Mouse (Mus musculus) ZHBTc4 (cell line): ENCODE results near the gene Isy1.

Experiments used
- DNase-seq: peaks from one replicate; pipeline ENCODE4 v3.0.0-alpha.2; 2011; ENCODE audit warnings: low read depth, low spot score

Isy1 gene

DNA sequence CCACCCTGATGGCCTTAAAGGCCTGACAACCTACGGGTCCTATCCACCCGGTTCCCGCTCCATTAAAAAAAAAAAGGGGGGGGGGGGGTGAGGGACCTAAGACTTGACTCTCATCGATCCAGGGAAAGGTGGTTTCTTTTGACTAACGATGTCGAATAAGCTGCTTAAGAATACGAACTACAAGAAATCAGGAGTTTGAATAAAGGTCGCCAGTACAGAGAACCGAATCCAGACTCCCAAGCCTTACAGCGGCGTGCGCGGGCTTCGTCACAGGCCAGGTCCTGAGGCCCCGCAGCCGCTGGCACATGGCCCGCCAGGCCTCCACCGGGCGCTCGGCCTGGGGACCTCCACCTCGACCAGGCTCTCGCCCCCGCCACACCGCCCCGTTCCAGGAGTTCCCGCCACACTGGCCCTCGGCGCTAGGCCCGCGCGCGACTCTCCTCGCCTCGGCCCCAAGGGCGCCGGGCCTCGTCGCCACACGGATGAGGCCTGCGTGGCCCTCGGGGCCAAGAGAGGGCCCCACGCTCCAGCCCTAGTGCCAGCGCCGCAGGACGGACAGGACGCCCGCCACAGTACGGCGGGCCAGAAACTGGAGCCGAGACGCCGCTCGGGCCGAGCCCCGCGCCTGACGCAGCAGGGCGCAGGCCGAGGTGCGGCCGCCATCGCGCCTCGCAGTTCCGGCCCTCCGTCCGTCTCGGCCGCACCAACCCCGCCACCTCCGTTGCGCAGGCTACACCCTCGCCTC is 11.7 kb upstream of the Isy1 start:
- peak; percentile 68 for DNase-seq

DNA sequence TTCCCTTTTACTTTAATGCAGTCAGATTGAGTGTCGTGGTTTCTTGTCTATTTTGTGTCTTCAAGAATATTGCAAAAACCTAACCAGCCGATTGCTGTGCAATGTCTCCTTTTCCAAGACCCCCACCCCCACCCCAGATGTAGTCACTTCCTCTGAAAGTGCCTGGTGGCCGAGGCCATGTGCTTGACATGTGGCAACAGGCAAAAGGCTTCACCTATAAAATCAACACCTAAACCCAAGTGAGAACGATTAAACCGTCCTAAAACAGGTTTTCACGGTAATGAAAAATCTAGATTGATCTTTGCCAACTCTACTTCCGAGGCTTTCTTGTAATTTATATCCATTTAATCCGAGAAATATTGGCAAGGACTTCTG is 11.2 kb upstream of the Isy1 start:
- peak; percentile 71 for DNase-seq

GRCm38 (mm10) chr6:87846813-87847212 is 8.2 kb upstream of the Isy1 start:
- DNase-seq, result no peak

GRCm38 (mm10) chr6:87845031-87845695 is 6.6 kb upstream of the Isy1 start:
- DNase-seq, result no peak

- DNase-seq, result peak; percentile 77
Observed at GRCm38 (mm10) chr6:87842254-87842653, 3.7 kb upstream of the Isy1 start.

DNA sequence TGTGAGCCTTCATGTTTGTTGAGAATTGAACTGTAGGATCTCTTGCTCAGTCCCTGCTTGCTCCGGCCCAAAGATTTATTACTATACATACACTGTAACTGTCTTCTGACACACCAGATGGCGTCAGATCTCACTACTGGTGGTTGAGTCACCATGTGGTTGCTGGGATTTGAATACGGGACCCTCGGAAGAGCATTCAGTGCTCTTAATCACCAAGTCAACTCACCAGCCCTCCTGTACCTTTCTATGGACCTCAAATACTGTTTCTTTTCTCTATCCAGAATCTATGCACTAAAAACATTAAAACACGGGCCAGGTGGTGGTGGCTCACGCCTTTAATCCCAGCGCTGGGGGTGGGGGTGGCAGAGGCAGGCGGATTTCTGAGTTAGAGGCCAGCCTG is 3.0 kb upstream of the Isy1 start:
- no peak for DNase-seq

DNA sequence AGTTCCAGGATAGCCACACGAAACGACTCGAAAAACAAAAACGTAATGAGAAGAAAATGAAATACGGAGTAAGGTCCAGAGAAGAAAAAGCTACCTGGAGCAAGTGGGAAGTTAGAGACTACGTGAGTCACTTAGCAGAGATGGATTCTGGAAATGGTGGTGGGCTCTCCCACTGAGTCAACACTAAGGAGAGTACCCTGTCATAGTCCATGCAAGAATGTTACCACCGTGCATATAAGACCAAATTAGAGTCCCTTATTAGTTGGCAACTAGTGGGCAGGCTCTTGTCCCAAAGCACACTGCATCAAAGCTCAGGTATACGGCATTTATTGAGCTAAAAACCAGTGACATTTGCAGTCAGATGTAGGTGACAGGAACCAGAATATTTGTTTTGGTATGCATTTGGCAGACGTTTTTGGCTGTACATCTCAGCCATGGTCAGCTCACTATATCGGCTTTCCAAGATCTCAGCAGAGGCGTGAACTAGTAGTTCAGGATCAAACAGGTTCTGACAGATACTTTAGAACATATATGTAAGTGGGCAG is 1.3 kb upstream of the Isy1 start:
- no peak for DNase-seq

GRCm38 (mm10) chr6:87835695-87836094 is 2.9 kb downstream of the Isy1 start, which contains the start of gene Gm45140:
Gene Gm45140, minus strand, starts transcription at chr6:87835795.
- DNase-seq, result no peak

- no peak for DNase-seq
Observed at GRCm38 (mm10) chr6:87820366-87820765, 18.2 kb downstream of the Isy1 start.

DNA sequence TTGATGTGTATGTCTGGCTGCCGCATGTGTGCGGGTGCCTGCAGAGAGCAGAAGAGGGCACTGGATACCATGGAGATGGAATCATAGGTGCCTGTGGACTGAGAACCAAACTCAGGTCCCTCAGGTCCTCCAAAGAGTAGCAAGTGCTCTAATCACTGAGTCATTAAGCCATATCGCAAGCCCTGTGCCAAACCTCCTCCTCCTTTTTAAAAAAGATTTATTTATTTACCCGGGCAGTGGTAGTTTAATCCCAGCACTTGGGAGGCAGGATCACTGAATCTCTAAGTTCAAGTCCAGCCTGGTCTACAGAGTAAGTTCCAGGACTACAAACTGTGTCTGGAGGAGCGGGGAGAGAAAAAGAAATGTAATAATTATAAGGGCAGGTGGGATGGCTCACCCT is 24.1 kb downstream of the Isy1 start:
- DNase-seq, result no peak

- DNase-seq, result no peak
Observed at GRCm38 (mm10) chr6:87812656-87813055, 25.9 kb downstream of the Isy1 start.

GRCm38 (mm10) chr6:87811675-87812338 is 26.8 kb downstream of the Isy1 start, which contains the start of gene Rab43:
Gene Rab43, minus strand, starts transcription at chr6:87812164.
- DNase-seq, result peak; percentile 97

DNA sequence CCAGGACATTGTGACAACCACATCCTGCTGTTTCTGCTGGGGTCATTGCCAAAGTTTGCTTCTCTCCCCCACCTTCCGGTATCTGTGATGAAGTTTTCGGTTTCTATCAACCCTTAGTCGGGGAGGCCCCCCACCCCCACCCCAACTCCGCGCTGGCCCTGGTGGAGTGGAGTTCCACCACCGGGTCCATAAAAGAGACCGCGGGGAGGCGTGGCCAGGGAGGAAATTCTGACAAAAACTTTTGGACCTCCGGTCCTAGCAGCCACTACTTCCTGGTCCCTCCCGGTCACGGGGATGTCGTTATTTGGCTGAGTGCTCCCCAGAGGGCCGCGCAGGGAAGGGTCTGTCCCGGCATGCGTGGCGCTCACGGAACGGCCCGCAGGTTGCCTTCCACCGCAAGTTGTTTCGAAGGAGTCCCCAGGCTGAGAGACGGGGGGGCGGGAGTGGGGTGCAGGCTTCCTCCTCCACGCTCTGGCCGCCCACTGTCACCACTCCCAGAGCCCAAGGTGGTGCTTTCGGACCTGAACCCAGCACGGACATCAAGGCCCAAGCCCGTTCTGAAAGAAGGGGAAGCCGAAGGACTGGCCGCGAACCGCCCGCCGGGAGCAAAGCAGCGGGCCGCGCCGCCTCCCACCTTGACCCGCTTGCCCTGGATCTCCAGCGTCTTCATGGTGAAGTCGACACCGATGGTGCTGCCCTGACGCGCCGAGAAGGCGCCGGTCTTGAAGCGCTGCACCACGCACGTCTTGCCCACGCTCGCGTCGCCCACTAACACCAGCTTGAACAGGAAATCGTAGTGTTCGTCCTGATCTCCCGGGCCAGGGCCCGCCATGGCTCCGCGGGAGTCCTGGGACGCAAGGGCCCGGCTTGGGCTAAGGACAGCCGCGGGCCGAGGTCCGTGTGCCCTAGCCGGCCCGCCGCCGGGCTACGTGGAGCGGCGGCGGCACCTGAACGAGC is 27.6 kb downstream of the Isy1 start:
- DNase-seq, result peak; percentile 66

GRCm38 (mm10) chr6:87810311-87810710 is 28.3 kb downstream of the Isy1 start:
- DNase-seq, result no peak

DNA sequence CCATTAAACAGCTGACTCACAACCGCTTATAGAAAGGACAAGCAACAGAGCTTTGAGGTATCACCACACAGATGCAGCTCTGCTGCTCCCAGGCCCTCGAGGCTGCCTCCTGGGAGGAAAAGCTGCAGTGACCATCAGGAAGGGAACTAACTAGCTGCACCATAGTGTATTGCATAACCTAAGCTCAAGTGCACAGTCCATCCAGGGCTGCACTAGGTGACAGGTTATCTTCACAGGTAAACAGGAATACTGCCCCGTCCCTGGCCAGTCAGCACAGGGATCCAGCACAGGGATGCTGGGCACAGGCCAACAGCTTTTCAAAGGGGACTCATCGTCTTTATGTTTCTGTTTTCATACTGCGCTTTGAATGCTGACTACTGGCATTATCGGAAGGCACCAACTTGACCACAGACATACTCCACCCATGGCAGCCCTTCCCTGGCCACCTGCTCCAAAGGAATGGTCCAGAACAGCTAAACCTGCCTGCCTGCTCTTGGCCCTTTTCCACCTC is 28.9 kb downstream of the Isy1 start:
- no peak for DNase-seq

DNA sequence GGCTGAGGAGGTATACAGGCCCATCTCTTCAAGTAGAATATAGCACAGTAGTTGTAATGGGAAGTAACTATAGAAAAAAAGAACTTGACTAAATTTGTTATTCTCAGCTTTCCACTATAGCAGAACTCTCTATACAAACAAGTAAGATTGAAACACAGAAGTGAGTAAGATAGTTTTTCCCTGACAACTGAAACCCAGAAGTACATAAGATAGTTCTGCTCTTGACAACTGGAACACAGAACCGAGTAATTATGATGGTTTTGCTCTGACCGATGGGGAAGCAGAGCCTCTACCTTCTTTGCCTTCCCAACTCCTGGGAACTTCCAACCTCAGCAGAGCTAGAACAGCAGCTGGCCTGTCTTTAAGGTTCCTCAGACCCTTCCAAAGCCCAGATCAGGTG is 29.5 kb downstream of the Isy1 start:
- no peak for DNase-seq

- DNase-seq, result no peak
Observed at GRCm38 (mm10) chr6:87808521-87808920, 30.1 kb downstream of the Isy1 start.

DNA sequence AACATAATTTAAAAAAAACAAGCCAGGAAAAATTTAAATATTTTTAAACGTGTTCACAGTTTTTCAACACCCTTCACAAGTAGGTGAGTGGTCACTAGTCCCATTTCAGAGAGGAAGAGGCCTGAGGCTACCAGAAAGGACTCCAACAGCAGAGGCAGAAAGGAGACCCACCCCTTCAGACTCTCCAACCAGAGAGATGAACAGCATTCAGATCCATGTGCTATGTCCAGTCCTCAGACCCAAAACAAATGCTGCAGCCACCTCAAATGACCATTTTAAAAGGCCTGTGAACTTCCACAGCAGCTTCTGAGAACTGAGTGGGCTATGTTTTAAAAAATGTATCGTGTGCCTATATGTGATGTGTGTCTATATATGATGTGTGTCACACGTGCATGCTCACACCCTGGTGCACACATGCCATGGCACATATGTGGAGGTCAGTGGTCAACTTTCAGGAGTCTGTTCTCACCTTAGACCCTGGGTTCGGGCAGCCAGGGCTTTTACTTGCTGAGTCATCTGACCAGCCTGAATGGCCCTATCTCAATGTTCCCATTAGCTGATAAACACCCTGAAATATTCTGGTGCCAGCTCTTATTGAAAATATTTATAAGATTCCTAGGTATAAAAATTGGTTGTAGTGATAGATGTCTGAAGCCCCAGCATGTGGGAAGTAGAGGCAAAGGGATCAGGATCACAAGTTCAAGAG is 30.7 kb downstream of the Isy1 start:
- no peak for DNase-seq

DNA sequence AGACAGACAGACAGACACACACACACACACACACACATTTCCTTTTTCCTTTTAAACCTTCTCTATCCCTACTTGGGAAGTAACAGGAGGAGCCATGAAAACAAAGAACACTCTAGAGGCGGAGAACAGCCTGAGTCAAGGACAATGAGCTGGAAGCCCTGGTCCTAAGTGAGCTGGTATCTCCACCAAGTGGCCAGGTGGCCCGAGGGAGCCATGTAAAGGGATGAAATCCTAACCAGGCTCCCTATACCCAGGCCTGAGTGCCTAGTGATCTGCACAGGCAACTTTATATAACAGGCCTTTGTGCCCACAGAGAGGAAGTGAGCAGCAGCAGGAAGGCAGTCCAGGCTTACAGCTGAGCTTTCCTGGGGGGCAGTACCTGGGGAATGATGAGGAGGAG is 31.7 kb downstream of the Isy1 start:
- no peak for DNase-seq

- no peak for DNase-seq
Observed at GRCm38 (mm10) chr6:87806028-87806427, 32.6 kb downstream of the Isy1 start.
